Comparison of ENCODE assay signal across 25 mouse cellular contexts in genomic region chr4:40121221-40121620, GRCm38 (mm10). TPM values are rescaled to one million over a fixed set of nuclear protein-coding genes. Genes with fewer than 3 reads are reported as not detected.
A peak's percentile ranks its signal among the peaks of the same experiment; 100 is the strongest.
DNase-seq lines count a peak whose midpoint lies in the region; ATAC-seq and TF ChIP-seq lines count a peak whose summit lies in the region.
"Had no signal": no experiment of that assay in that cellular context is flagged by ENCODE, and none has a peak within 500 bp of the region (broad histone marks: within the 10 kb centered on the region; RNA-seq: fewer than 3 reads in every experiment).

No protein-coding gene starts in this region.

- no peak for ATAC-seq in inflammation-experienced regulatory T-cells, adult 6 months
- no peak for ATAC-seq in midbrain, postnatal 0 days (ENCODE audit: low FRiP score)
- ATAC-seq: activated CD4-positive, CD25-positive, alpha-beta regulatory T cell, adult 4 months; CD4-positive, CD25-positive, alpha-beta regulatory T cell, adult 4 months; forebrain, embryonic 15.5 days; Patski had no signal

- H3K4me3 ChIP-seq in midbrain, postnatal 0 days (ENCODE audit: low read depth, low read length), result no peak overlapping the region
- H3K4me3 ChIP-seq: embryonic facial prominence, embryonic 10.5 days; forebrain, embryonic 15.5 days; hindbrain, embryonic 12.5 days; myocyte; neural tube, embryonic 13.5 days had no signal

- no peak overlapping the region for H3K9ac ChIP-seq in midbrain, postnatal 0 days (replicated peaks; ENCODE audit: low read length, poor library complexity, severe bottlenecking)
- H3K9ac ChIP-seq: forebrain, embryonic 15.5 days; hindbrain, embryonic 12.5 days; neural tube, embryonic 13.5 days had no signal

- no peaks in the 10 kb centered on the region for H3K27me3 ChIP-seq in midbrain, postnatal 0 days (ENCODE audit: insufficient read depth, low read length)
- H3K27me3 ChIP-seq: forebrain, embryonic 15.5 days; hindbrain, embryonic 12.5 days; neural tube, embryonic 13.5 days; Patski had no signal

- no peaks in the 10 kb centered on the region for H3K4me1 ChIP-seq in midbrain, postnatal 0 days (ENCODE audit: insufficient read depth, low read length)
- H3K4me1 ChIP-seq: embryonic facial prominence, embryonic 10.5 days; forebrain, embryonic 15.5 days; hindbrain, embryonic 12.5 days; neural tube, embryonic 13.5 days had no signal

- H3K9me3 ChIP-seq in midbrain, postnatal 0 days (ENCODE audit: low read length), result no peaks in the 10 kb centered on the region
- H3K9me3 ChIP-seq: embryonic facial prominence, embryonic 10.5 days; forebrain, embryonic 15.5 days; hindbrain, embryonic 12.5 days; neural tube, embryonic 13.5 days had no signal

- TF ChIP-seq CTCF in midbrain, postnatal 0 days (IDR thresholded peaks at IDR 0.05), result no peak

- H3K36me3 ChIP-seq in midbrain, postnatal 0 days (ENCODE audit: insufficient read depth, low read length), result no peaks in the 10 kb centered on the region
- H3K36me3 ChIP-seq: embryonic facial prominence, embryonic 10.5 days; forebrain, embryonic 15.5 days; hindbrain, embryonic 12.5 days; neural tube, embryonic 13.5 days had no signal

- peak; percentile 12 for DNase-seq in gastrocnemius, postnatal 25 days
- DNase-seq in gastrocnemius, postnatal 10 days, result no peak
- peak; percentile 82 for DNase-seq in Muller cell, postnatal 12 days (ENCODE audit: inconsistent ontology term)
- peak; percentile 8 for DNase-seq in adipocyte (ENCODE audit: low spot score)
- DNase-seq in adrenal gland, postnatal 25 days, result peak; percentile 49
- DNase-seq in midbrain, postnatal 0 days (ENCODE audit: low spot score), result no peak
- DNase-seq in kidney, adult 9 months, result no peak
- DNase-seq: cerebellum, adult 9-10 months; kidney, adult 18-20 months; kidney, postnatal 10 days; lung, postnatal 4 days; midbrain, embryonic 14.5 days; right cerebral cortex, postnatal 25 days; spleen, adult 18-20 months; thymus, postnatal 25 days had no signal

- H3K4me2 ChIP-seq in midbrain, postnatal 0 days (ENCODE audit: low read depth, low read length, poor library complexity, severe bottlenecking), result no peak overlapping the region
- H3K4me2 ChIP-seq: forebrain, embryonic 15.5 days; heart, embryonic 11.5 days; hindbrain, embryonic 12.5 days; neural tube, embryonic 13.5 days had no signal

- no peak overlapping the region for H3K27ac ChIP-seq in midbrain, postnatal 0 days (ENCODE audit: low read depth, low read length)
- H3K27ac ChIP-seq: embryonic facial prominence, embryonic 10.5 days; forebrain, embryonic 15.5 days; hindbrain, embryonic 12.5 days; neural tube, embryonic 13.5 days had no signal

- WGBS in midbrain, postnatal 0 days, result 73% methylated on average over 3 of the region's 3 CpGs

RNA-seq across cellular contexts. Expression of gene Aco1, which starts 21.7 kb away (rescaled TPM):
- total RNA-seq in gastrocnemius, postnatal 25 days (2021), result 10 to 100 TPM; 16.1 to 21.7 TPM
- 10 to 100 TPM; 23.3 to 28.7 TPM for total RNA-seq in gastrocnemius, postnatal 10 days (2021)
- 161 and 187 TPM in 2 replicates for total RNA-seq in adrenal gland, postnatal 25 days (2021)
- polyA plus RNA-seq in inflammation-experienced regulatory T-cells, adult 6 months (2017; shearing (Covaris generic)), result 10 to 100 TPM; 17.4 to 20.8 (median 18.2) TPM
- total RNA-seq in midbrain, postnatal 0 days (2014; rRNA removed), result 54.0 and 57.5 TPM in 2 replicates
- 33.2 TPM in 2 replicates for polyA plus RNA-seq in midbrain, postnatal 0 days (2015; fragmentation: Nextera tagmentation; extraction: Ambion mirVana)

Comparison
In these comparisons a context has a peak if more than half of its experiments do, and no peak if none do; other contexts are left out.
1. DNase-seq: peak in gastrocnemius, postnatal 25 days (single experiment), Muller cell, postnatal 12 days (single experiment), adipocyte (single experiment) and adrenal gland, postnatal 25 days (single experiment); none in gastrocnemius, postnatal 10 days (single experiment), midbrain, postnatal 0 days (single experiment) and kidney, adult 9 months (single experiment).